Mouse (Mus musculus): ENCODE measurements at regions not wholly inside any gene's neighbourhood (a gene's known extent, or its start where the extent isn't known, plus 50 kb on each side); places are given as distances from the start of the nearest gene placed in this dataset.
"Not testable (repeated sequence)": the region's sequence is repeated elsewhere in the genome, so short reads cannot be mapped to it uniquely, and the experiment has no call there.

DNA sequence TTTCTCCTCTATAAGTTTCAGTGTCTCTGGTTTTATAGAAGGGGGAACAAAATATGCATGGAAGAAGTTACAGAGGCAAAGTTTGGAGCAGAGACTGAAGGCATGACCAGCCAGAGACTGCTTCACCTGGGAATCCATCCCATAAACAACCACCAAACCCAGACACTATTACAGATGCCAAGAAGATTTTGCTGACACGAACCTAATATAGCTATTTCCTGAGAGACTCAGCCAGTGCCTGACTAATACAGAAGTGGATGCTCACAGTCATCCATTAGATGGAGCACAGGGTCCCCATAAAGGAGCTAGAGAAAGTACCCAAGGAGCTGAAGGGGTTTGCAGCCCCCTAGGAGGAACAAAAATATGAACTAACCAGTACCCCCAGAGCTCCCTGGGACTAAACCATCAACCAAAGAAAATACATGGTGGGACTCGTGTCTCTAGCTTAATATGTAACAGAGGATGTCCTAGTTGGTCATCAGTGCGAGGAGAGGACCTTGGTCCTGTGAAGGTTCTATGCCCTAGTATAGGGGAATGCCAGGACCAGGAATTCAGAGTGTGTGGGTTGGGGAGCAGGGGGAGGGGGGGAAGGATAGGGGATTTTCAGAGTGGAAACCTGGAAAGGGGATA, 621.2 kb upstream of the Msl3l2 start:
- H3K9ac ChIP-seq (ENCODE audit: low read depth, low read length); H3K27ac ChIP-seq (ENCODE audit: low read length); H3K27me3 ChIP-seq (replicated peaks; ENCODE audit: control insufficient read depth, insufficient read depth, low read length); H3K4me1 ChIP-seq (ENCODE audit: control insufficient read depth, insufficient read depth, low read length); H3K36me3 ChIP-seq (ENCODE audit: control insufficient read depth, insufficient read depth, low read length); H3K4me2 ChIP-seq (ENCODE audit: low read depth, low read length); H3K9me3 ChIP-seq (ENCODE audit: control insufficient read depth, low read length); ATAC-seq; H3K4me3 ChIP-seq (ENCODE audit: low read length): not testable (repeated sequence)
- 79% methylated on average over 3 of the region's 3 CpGs for WGBS

DNA sequence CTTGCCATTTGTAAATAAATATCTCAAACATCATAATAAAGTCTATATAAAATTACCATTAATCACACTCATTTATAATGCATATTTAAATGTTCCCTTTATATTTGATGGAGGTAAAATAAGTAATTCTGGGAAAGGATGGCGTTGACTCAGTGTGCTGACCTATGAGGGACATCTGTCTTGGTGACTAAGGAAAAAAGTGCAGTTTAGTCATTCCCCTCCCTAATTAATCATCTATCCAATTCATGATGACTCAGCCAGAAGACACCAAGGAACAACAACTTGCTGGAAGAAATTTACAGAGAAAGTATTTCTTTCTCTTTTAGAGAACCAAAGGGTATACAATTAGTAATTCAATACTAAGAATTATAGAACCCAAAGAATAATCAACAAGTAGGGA, 584.0 kb upstream of the Msl3l2 start:
- H3K36me3 ChIP-seq (ENCODE audit: control insufficient read depth, insufficient read depth, low read length): no peaks in the 10 kb centered on the region
- no peak for ATAC-seq
- no peak overlapping the region for H3K4me2 ChIP-seq (ENCODE audit: low read depth, low read length)
- no peak overlapping the region for H3K9ac ChIP-seq (ENCODE audit: low read depth, low read length)
- no peak overlapping the region for H3K4me3 ChIP-seq (ENCODE audit: low read length)
- H3K27ac ChIP-seq (ENCODE audit: low read length): no peak overlapping the region
- no peaks in the 10 kb centered on the region for H3K27me3 ChIP-seq (replicated peaks; ENCODE audit: control insufficient read depth, insufficient read depth, low read length)
- H3K9me3 ChIP-seq (ENCODE audit: control insufficient read depth, low read length): no peaks in the 10 kb centered on the region
- H3K4me1 ChIP-seq (ENCODE audit: control insufficient read depth, insufficient read depth, low read length): no peaks in the 10 kb centered on the region
- WGBS: 80% methylated on average over 1 of the region's 1 CpGs

DNA sequence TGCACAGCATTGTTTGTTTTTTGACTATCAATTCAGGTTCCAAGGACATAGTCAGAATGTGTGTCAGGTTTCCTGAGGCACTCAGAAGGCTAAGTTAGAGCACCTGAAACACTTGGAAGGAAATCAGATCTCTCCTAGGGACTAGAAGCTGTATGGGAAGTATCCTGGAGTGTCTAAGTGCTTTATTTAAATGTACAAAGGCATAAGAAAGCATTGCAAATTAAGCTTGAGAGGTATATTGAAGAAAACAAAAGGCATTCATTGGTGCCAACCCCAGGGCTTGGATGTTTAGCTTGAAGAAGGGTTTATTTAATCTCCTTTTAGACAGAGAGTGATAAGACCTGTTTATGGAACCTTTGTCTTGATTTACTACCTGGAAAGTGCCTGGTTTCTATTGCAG, 569.3 kb upstream of the Msl3l2 start:
- no peaks in the 10 kb centered on the region for H3K9me3 ChIP-seq (ENCODE audit: control insufficient read depth, low read length)
- H3K4me2 ChIP-seq (ENCODE audit: low read depth, low read length): no peak overlapping the region
- no peaks in the 10 kb centered on the region for H3K27me3 ChIP-seq (replicated peaks; ENCODE audit: control insufficient read depth, insufficient read depth, low read length)
- H3K27ac ChIP-seq (ENCODE audit: low read length): no peak overlapping the region
- H3K36me3 ChIP-seq (ENCODE audit: control insufficient read depth, insufficient read depth, low read length): no peaks in the 10 kb centered on the region
- no peaks in the 10 kb centered on the region for H3K4me1 ChIP-seq (ENCODE audit: control insufficient read depth, insufficient read depth, low read length)
- H3K4me3 ChIP-seq (ENCODE audit: low read length): no peak overlapping the region
- H3K9ac ChIP-seq (ENCODE audit: low read depth, low read length): no peak overlapping the region
- ATAC-seq: no peak

DNA sequence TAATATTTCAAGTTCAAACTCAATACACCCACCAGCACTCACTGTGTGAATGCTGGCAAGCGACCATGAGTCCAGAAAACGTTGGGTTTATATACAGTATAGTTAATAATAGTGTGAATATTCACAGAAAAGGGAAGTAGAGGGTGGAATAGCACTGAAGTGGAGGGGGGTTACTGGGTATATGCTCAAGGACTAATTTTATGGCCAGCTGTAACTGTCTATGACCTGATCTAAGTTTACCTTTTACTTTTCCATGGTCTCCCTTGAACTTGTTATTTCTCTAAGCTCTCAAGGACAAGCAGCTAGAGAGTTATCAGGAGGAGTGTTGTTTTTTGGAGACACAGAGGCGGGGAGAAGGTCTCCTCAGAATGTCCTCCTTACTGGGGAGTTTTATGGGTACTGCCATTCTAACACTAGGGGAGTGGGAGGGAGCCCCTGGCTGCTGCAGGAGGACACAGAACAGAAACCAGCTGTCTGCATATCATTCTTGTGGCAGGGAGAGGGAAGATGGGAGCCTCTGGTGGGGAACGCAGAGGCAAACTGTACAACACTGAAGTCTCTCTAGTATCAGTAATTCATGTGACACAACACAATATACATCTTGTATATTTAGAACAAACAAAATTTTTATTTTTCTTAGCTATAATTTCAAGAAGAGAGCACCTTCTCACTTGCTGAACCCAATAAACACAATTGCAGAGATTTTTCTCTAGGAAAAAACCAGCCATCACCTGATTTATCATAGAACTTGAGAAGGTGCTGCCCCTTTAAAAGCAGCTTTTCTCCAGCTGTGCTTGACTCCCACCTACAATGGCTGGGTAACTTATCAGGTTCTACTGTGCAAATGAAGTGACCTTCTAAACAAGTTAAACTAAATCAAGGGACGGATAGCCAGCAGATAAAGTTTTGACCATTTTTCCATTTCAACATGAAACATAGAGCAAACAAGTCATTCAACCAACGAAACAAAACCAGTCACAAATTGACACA, 560.0 kb upstream of the Msl3l2 start:
- Histone ChIP-seq H3K4me2 (ENCODE audit: low read depth, low read length) (no peak overlapping the region), H3K9ac (ENCODE audit: low read depth, low read length) (no peak overlapping the region), H3K9me3 (ENCODE audit: control insufficient read depth, low read length) (no peaks in the 10 kb centered on the region), H3K27ac (ENCODE audit: low read length) (no peak overlapping the region), H3K27me3 (replicated peaks; ENCODE audit: control insufficient read depth, insufficient read depth, low read length) (no peaks in the 10 kb centered on the region), H3K36me3 (ENCODE audit: control insufficient read depth, insufficient read depth, low read length) (no peaks in the 10 kb centered on the region), H3K4me3 (ENCODE audit: low read length) (no peak overlapping the region), H3K4me1 (ENCODE audit: control insufficient read depth, insufficient read depth, low read length) (no peaks in the 10 kb centered on the region)
- ATAC-seq: no peak
- WGBS: 62% methylated on average over 6 of the region's 6 CpGs

DNA sequence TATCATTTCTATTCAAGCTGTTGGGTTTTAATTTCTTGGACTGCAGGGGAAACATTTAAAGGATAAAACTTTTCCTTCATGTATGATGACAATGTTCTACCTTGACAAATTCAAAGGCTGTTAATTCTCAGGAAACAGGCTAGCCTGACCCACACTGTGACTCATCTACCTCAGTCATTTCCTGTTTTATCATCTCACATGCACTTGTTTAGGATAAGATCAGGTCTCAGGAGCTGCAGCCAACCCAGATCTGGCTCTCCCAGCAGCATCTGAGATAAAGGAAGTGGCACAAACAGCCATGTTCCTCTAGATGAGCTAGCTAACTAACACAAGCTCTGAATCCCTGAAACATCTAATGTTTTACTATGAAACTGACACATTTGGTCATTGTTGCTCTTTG, 541.8 kb upstream of the Msl3l2 start:
- Histone ChIP-seq H3K4me3 (ENCODE audit: low read length) (no peak overlapping the region), H3K27me3 (replicated peaks; ENCODE audit: control insufficient read depth, insufficient read depth, low read length) (no peaks in the 10 kb centered on the region), H3K9ac (ENCODE audit: low read depth, low read length) (no peak overlapping the region), H3K9me3 (ENCODE audit: control insufficient read depth, low read length) (no peaks in the 10 kb centered on the region), H3K4me2 (ENCODE audit: low read depth, low read length) (no peak overlapping the region), H3K4me1 (ENCODE audit: control insufficient read depth, insufficient read depth, low read length) (no peaks in the 10 kb centered on the region), H3K36me3 (ENCODE audit: control insufficient read depth, insufficient read depth, low read length) (no peaks in the 10 kb centered on the region), H3K27ac (ENCODE audit: low read length) (no peak overlapping the region)
- no peak for ATAC-seq

DNA sequence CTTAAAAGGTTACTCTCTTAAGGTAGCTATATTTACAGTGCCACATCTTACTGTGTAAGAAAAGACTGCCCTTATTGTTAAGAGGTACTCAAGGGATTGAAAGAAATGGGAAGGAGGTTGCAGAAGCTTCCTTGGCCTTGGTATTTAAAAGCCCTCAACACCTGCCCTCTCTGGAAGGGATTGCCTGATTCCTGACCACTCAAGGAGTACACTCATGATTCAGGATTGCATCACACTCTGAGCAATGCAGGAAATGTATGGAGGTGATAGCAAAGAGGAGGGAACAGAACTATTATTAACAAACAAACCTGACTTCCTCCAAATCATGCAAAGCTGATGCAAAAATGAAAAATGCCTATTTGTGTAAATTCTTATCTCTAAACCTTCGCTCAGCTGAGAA, 534.0 kb upstream of the Msl3l2 start:
- Histone ChIP-seq H3K27me3 (replicated peaks; ENCODE audit: control insufficient read depth, insufficient read depth, low read length) (no peaks in the 10 kb centered on the region), H3K27ac (ENCODE audit: low read length) (no peak overlapping the region), H3K9ac (ENCODE audit: low read depth, low read length) (no peak overlapping the region), H3K4me3 (ENCODE audit: low read length) (no peak overlapping the region), H3K4me1 (ENCODE audit: control insufficient read depth, insufficient read depth, low read length) (no peaks in the 10 kb centered on the region), H3K36me3 (ENCODE audit: control insufficient read depth, insufficient read depth, low read length) (no peaks in the 10 kb centered on the region), H3K9me3 (ENCODE audit: control insufficient read depth, low read length) (no peaks in the 10 kb centered on the region), H3K4me2 (ENCODE audit: low read depth, low read length) (no peak overlapping the region)
- WGBS: 92% methylated on average over 1 of the region's 1 CpGs
- ATAC-seq: no peak

DNA sequence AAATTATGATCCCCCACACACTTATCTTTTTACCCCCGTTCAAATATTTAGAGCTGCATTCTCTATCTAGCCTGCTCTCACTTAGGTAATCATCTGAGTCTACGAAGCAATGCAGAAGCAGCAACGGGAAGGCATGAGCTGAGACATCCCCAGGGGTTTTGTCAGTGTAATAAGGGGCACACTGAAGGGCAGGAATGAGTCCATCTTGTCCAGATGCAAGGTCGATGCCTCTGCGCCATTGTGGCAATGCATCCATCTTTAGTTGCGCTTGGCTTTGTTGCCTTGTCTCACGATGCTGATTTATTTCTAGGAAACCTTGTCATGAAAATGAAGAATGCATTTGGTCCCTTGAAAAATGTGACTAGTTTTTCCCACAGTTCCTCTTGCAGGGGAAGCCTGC, 515.7 kb upstream of the Msl3l2 start:
- ATAC-seq: no peak
- Histone ChIP-seq H3K36me3 (ENCODE audit: control insufficient read depth, insufficient read depth, low read length) (no peaks in the 10 kb centered on the region), H3K4me3 (ENCODE audit: low read length) (no peak overlapping the region), H3K4me2 (ENCODE audit: low read depth, low read length) (no peak overlapping the region), H3K27me3 (replicated peaks; ENCODE audit: control insufficient read depth, insufficient read depth, low read length) (no peaks in the 10 kb centered on the region), H3K9ac (ENCODE audit: low read depth, low read length) (no peak overlapping the region), H3K4me1 (ENCODE audit: control insufficient read depth, insufficient read depth, low read length) (no peaks in the 10 kb centered on the region), H3K27ac (ENCODE audit: low read length) (no peak overlapping the region), H3K9me3 (ENCODE audit: control insufficient read depth, low read length) (no peaks in the 10 kb centered on the region)
- WGBS: 66% methylated on average over 7 of the region's 7 CpGs

DNA sequence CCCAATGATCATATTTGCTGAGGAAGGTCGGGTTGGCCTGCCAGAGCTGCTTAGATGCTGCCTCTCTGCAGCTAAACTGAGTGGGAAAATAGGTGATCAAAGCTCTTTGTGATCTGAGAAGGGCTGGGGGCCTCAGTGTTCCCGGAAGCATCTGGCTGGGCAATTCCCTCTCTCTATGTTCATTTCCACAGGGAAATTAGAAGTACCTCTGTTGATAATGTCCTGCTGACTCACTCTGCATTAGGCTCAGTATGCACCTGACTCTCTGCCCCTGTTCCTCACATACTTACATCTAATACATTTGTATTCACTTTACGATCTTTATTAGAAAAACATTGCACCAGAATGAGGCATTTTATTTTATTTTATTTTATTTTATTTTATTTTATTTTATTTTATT, 514.8 kb upstream of the Msl3l2 start:
- Histone ChIP-seq H3K4me2 (ENCODE audit: low read depth, low read length) (no peak overlapping the region), H3K27ac (ENCODE audit: low read length) (no peak overlapping the region), H3K36me3 (ENCODE audit: control insufficient read depth, insufficient read depth, low read length) (no peaks in the 10 kb centered on the region), H3K4me3 (ENCODE audit: low read length) (no peak overlapping the region), H3K27me3 (replicated peaks; ENCODE audit: control insufficient read depth, insufficient read depth, low read length) (no peaks in the 10 kb centered on the region), H3K9me3 (ENCODE audit: control insufficient read depth, low read length) (no peaks in the 10 kb centered on the region), H3K9ac (ENCODE audit: low read depth, low read length) (no peak overlapping the region), H3K4me1 (ENCODE audit: control insufficient read depth, insufficient read depth, low read length) (no peaks in the 10 kb centered on the region)
- ATAC-seq: no peak
- WGBS: 61% methylated on average over 3 of the region's 3 CpGs

DNA sequence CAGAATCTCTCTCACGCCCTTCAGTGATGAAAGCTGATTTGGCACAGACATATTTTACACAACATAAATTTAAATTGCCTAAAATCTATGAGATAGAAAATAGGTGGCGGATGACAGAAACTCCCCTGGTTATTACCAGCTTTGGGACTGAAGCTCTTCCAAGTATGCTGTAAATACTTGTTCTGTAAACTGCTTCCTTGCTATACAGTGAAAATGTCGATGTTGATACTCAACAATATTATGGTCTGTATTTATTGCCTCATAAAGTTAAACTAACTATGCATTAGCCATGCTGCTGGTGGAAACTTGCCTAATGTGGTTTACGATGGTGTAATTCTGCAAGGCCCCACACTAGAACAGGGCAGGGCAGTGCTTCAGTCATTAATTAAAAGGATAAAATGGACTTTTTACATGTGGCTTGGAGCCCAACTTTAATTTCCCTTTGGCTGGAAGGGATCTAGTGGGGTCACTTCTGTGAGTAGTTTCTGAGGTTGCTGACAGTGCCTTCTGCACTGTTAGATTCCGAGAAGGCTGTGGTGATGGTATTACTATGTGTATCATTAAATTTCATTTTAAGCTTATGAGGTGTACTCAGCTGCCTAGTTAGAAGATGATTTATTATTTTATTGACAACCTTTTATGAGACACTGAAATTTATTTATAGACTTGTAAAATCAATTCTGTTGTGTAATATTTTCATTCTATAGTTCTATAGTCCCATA, 482.0 kb upstream of the Msl3l2 start:
- Histone ChIP-seq H3K4me1 (ENCODE audit: control insufficient read depth, insufficient read depth, low read length) (no peaks in the 10 kb centered on the region), H3K27me3 (replicated peaks; ENCODE audit: control insufficient read depth, insufficient read depth, low read length) (no peaks in the 10 kb centered on the region), H3K4me2 (ENCODE audit: low read depth, low read length) (no peak overlapping the region), H3K9ac (ENCODE audit: low read depth, low read length) (no peak overlapping the region), H3K4me3 (ENCODE audit: low read length) (no peak overlapping the region), H3K9me3 (ENCODE audit: control insufficient read depth, low read length) (no peaks in the 10 kb centered on the region), H3K36me3 (ENCODE audit: control insufficient read depth, insufficient read depth, low read length) (no peaks in the 10 kb centered on the region), H3K27ac (ENCODE audit: low read length) (no peak overlapping the region)
- 0 out of 2 replicates have a peak, but pooled peaks have one; percentile 48 for ATAC-seq
- 69% methylated on average over 5 of the region's 5 CpGs for WGBS

Data from intestine, embryonic 16.5 days (tissue).